Mouse (Mus musculus) heart, postnatal 0 days (tissue): ENCODE data around the gene Cd59b.
"Not testable (repeated sequence)": the region's sequence is repeated elsewhere in the genome, so short reads cannot be mapped to it uniquely, and the experiment has no call there.

Experiments used
- CTCF ChIP-seq: IDR thresholded peaks from 2 replicates; pipeline ENCODE4 v1.5.1; 2016; ENCODE audit warnings: antibody characterized with exemption, control low read depth, low read depth
- EP300 ChIP-seq: IDR thresholded peaks from 2 replicates; pipeline ENCODE4 v1.6.1; 2016; ENCODE audit warnings: antibody characterized with exemption, low read depth

DNA sequence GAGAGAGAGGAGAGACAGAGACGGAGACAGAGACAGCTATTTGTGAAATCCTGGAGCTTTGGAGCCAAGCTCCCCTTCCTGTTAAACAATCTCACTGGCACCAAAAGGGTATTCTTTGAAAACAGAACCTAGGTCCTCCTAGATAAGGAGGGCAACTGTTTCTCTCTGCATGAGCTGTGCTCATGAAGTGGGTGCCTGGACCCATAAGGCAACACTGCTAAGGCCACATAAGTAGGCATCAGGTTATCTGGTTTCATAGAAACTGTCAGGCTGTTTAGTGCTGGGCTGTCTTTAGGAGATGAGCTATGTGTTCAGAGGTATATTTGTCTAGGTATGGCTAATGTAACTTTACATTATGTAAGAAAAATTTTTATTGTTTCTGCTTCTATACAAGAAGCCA, 17.9 kb downstream of the Cd59b start:
- TF ChIP-seq CTCF, EP300: not testable (repeated sequence)
